Mouse (Mus musculus) Muller cell, postnatal 12 days (primary cell): ENCODE results near the gene Olfr201.
"Not testable (repeated sequence)": the region's sequence is repeated elsewhere in the genome, so short reads cannot be mapped to it uniquely, and the experiment has no call there.

Experiments
- DNase-seq: peaks from one replicate; pipeline ENCODE4 v3.0.0-alpha.2; 2015; ENCODE audit errors: inconsistent ontology term

Gene Olfr201

DNA sequence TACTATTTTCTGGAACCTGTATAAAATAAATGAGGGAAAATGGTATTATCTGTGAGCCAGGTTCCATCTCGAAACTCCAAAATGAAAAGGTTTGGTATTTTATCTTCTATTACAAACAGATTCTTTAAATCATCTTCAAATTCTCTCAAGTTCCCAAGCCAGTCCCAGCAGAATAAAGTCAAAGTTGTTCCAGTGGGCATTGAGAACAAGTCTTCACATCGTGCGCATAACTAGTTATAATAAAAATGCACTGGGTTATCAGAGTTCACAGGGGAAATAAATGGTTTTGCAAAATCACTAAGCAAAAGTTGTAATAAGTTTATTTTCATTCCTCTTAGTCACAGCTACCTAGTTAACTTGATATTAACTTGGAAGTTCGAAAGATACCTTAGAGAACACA is at the start of gene Olfr201:
Olfr201 (minus strand) TSS at position 101 of the 400 bp plus-strand sequence.
- DNase-seq, result not testable (repeated sequence)

DNA sequence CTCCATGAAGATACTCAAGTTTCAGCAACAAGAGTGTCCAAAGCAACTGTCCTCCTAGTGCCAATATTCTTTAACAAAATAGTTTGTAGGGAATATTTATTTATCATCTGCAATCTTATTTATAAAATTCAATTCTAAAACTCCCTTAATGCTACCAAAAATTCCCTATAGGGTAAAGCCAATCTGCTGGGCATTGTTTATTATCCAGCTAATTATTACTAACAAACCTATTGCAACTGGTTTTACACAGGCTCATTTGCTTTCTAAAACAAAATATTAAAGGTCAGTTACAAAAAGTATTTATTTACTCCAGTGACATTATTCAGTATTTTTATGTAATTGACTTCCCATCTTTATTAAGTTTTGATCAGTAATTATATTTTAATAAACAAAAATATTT is 45.7 kb upstream of the Olfr201 start, which contains the start of gene Olfr204:
Olfr204 (minus strand) TSS at position 101 of the 400 bp plus-strand sequence.
- DNase-seq, result no peak

DNA sequence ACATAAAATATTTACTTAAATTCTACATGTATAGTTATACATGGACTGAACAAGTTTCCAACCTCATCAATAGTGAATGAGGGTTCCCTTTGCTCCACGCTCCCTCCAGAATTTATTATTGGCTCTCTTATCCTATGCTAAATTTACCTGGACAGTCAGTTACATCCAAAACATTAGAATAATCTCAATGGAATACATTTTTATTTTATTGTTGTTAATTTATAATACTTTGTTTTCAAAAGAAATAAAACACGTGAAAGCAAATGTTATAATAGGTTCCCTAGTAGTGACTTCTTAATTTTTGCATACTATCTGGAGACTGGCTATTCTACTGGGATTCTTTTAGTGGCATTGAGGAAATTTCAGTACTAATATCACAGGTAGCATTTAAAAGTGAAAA is 26.1 kb upstream of the Olfr201 start, which contains the start of gene Olfr203:
Olfr203 (plus strand) TSS at position 301 of the 400 bp plus-strand sequence.
- DNase-seq, result no peak

DNA sequence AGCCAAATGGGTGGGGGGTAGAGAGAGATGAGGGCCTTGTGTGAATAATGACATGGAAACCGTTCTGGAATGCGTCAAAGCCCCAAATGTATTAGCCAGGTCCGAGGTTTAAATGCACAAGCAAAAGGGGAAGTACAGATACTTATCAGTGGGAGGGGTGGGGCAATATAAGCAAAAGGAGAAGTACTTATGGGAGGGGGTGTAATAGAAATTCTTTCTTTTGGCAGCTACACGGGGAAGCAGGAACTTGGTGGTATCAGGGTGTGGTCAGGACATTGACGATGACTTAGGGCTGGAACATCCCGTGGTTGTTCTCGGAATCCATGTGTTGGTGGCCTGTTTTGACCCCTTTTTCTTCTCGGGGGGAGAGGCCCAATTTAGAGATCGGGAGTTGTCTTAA is 15.1 kb upstream of the Olfr201 start:
- DNase-seq, result not testable (repeated sequence)

DNA sequence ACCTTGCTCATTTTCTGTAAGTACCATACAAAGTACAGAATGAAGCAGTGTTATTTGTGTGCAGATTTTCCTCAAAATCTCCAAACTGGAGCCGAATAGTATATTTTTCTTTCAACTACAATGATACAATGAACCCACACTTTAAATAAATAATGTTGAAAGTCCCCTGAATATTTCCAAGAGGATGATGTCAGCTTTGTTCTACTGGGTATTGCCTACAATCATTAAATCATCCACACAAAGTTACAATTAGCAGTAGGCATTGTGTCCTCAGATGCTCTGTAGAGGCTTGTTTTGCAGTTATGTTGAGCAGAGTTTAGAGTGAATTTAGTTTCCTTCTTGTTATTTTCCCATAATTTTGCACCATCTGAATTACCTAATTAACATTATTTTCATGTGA is 14.3 kb upstream of the Olfr201 start, which contains the start of gene Olfr202:
Olfr202 (minus strand) TSS at position 101 of the 400 bp plus-strand sequence.
- DNase-seq, result no peak

DNA sequence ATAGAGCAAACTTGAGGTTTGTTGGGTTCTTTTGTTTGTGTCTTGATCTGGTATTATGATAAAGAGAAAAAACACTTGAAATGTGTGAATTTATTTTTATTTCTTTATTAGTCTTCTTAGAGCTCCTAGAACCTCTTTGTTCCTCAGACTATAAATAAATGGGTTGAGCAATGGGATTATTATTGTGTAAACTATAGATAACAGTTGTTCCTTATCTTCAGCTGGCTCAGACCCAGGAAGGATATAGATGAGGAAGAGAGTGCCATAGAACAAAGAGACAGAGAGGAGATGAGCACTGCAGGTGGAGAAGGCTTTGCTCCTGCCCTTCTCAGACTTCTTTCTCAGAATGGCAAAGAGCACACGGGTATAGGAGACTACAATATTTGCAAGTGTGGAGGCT is 11.0 kb upstream of the Olfr201 start:
- DNase-seq, result no peak

DNA sequence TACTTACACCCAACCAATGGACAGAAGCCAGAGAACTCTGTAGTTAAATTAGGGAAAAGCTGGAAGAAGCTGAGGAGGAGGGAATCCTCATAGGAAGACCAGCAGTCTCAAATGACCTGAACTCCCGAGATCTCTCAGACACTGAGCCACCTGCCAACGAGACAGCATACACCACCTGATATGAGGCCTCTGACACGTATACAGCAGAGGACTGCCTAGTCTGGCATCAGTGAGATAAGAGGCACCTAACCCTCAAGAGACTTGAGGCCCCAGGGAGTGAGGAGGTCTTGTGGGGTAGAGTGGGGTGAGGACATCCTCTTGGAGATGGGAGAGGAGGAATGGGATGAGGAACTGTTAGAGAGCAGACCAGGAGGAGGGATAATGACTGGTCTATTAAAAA is 8.1 kb upstream of the Olfr201 start:
- no peak for DNase-seq

DNA sequence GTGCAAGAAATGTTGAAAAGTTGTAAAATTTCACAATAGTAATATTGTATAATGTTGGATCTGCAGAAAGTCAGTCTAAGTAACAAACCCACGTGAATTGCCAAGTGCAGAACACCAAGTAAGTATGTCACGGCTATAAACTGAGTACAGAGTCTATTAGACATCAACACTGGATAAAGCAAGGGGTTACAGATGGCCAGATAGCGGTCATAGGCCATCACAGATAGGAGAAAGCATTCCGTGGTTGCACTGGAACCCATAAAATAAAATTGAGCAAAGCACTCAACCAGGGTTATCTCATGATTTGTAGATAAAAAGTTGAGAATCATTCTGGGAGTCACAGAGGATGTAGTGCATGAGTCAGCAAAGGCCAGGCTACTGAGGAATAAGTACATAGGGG is 3.3 kb downstream of the Olfr201 start:
- DNase-seq, result not testable (repeated sequence)

DNA sequence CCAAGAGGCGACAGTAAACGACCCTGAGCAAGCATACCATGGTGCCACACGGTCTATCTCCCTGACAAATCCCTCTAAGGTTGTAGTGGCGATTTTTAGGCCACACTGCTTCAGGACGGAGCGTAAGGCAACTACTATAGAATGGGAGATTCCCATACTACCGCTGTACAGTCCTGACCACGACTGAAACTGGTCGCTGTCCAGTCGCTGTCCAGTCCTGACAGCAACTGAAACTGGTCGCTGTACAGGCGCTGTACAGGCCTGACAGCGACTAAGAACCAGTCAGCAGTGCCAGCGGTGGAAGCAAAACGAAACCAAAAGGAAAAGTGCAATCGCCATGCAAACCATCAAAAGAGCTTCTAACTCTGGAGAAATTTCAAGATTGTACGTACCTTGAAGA is 22.7 kb downstream of the Olfr201 start:
- DNase-seq, result no peak

DNA sequence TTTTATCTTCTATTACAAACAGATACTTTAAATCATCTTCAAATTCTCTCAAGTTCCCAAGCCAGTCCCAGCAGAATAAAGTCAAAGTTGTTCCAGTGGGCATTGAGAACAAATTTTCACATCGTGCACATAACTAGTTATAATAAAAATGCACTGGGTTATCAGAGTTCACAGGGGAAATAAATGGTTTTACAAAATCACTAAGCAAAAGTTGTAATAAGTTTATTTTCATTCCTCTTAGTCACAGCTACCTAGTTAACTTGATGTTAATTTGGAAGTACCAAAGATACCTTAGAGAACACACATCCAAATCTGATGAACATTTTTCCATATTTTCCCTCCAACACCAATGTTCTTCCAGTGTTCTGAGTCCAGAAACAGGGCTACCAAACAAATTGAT is 52.8 kb downstream of the Olfr201 start, which contains the start of gene Olfr199:
Olfr199 (minus strand) TSS at position 101 of the 400 bp plus-strand sequence.
- DNase-seq, result not testable (repeated sequence)

DNA sequence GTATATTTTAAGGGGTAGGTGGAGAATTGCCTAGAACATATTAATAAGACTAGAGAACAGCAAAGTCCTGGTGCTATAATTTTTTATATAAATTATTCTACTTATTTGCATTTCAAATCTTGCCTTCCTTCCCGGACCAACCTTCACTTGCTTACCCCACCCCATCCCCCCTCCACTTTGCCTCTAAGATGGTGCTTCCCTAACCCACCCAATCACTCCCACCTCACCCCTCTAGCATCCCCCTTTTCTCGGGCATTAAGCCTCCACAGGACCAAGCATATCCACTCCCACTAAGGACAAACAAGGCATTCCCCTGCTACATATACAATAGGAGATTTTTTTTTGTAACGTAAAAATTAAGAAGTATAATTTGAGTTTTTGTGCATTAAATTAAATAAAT is 54.6 kb downstream of the Olfr201 start:
- DNase-seq, result not testable (repeated sequence)
